In genomic region chr9:41935979-41936378, GRCm38 (mm10) we compare ENCODE assay signal across 10 mouse cellular contexts.
DNase-seq lines count a peak whose midpoint lies in the region; ATAC-seq and TF ChIP-seq lines count a peak whose summit lies in the region.
"Had no signal": no experiment of that assay in that cellular context is flagged by ENCODE, and none has a peak within 500 bp of the region (broad histone marks: within the 10 kb centered on the region; RNA-seq: fewer than 3 reads in every experiment).

No protein-coding gene starts in this region.

- WGBS in forebrain, embryonic 10.5 days: 2% methylated on average over 10 of the region's 10 CpGs
- 0% methylated on average over 10 of the region's 10 CpGs for WGBS in limb, embryonic 11.5 days
- WGBS in olfactory bulb, adult 2 months: 6% methylated on average over 10 of the region's 10 CpGs

- no peak for DNase-seq in layer of hippocampus, adult 2 months (ENCODE audit: low spot score in 2 of 2)
- no peak for DNase-seq in layer of hippocampus, adult 9-11 months
- DNase-seq in forebrain, embryonic 10.5 days (ENCODE audit: extremely low spot score, low spot score): no peak
- DNase-seq in limb, embryonic 11.5 days (ENCODE audit: low spot score): no peak
- no peak for DNase-seq in adrenal gland, adult (ENCODE audit: inconsistent age in 2 of 2, low spot score in 1 of 2)
- no peak for DNase-seq in thymus, postnatal 25 days
- no peak for DNase-seq in cerebellum, adult 11 months
- DNase-seq: kidney, adult 11 months had no signal

- H3K4me3 ChIP-seq in layer of hippocampus, adult 2 months: peak overlapping the region; percentile 52
- H3K4me3 ChIP-seq in forebrain, embryonic 10.5 days: peak overlapping the region; percentile 46
- no peak overlapping the region for H3K4me3 ChIP-seq in limb, embryonic 11.5 days (ENCODE audit: low read depth, low read length)
- 0 out of 2 replicates have a peak overlapping the region, but pooled peaks have one; percentile 33 for H3K4me3 ChIP-seq in olfactory bulb, adult 2 months (ENCODE audit: insufficient read depth, low read depth, low read length)
- H3K4me3 ChIP-seq: myocyte had no signal

- peak overlapping the region; percentile 84 for H3K9ac ChIP-seq in limb, embryonic 11.5 days (ENCODE audit: low read length)

- H3K36me3 ChIP-seq in forebrain, embryonic 10.5 days (replicated peaks): no peaks in the 10 kb centered on the region
- no peaks in the 10 kb centered on the region for H3K36me3 ChIP-seq in limb, embryonic 11.5 days (ENCODE audit: control insufficient read depth, insufficient read depth, low read length)

- 0 out of 2 replicates have a peak, but pooled peaks cover 3% of the 10 kb centered on the region for H3K27me3 ChIP-seq in forebrain, embryonic 10.5 days (ENCODE audit: poor library complexity, severe bottlenecking)
- H3K27me3 ChIP-seq in limb, embryonic 11.5 days (ENCODE audit: control insufficient read depth, insufficient read depth, low read length): no peaks in the 10 kb centered on the region

- H3K4me1 ChIP-seq in forebrain, embryonic 10.5 days: peaks cover 64% of the 10 kb centered on the region
- H3K4me1 ChIP-seq in limb, embryonic 11.5 days (ENCODE audit: control insufficient read depth, insufficient read depth, low read length): peaks cover 45% of the 10 kb centered on the region
- H3K4me1 ChIP-seq in olfactory bulb, adult 2 months (ENCODE audit: control insufficient read depth, insufficient read depth, low read length): peaks cover 11% of the 10 kb centered on the region

- no peak for TF ChIP-seq CTCF in layer of hippocampus, adult 2 months (conservative IDR thresholded peaks at IDR 0.05)
- TF ChIP-seq CTCF in olfactory bulb, adult 2 months (IDR thresholded peaks at IDR 0.05; ENCODE audit: insufficient read depth, low read depth, low read length): no peak

- peak overlapping the region; percentile 51; the same call in 1 of the 2 replicates for H3K27ac ChIP-seq in layer of hippocampus, adult 2 months
- peak overlapping the region; percentile 95 for H3K27ac ChIP-seq in forebrain, embryonic 10.5 days
- H3K27ac ChIP-seq in limb, embryonic 11.5 days (replicated peaks; ENCODE audit: low read depth, low read length): peak overlapping the region; percentile 100
- H3K27ac ChIP-seq in olfactory bulb, adult 2 months (ENCODE audit: insufficient read depth, low read depth, low read length): no peak overlapping the region

- peak; percentile 61; the same call in 1 of the 2 replicates for ATAC-seq in limb, embryonic 11.5 days (ENCODE audit: insufficient number of reproducible peaks, low FRiP score, low TSS enrichment, low read depth)

- H3K4me2 ChIP-seq in limb, embryonic 11.5 days (ENCODE audit: low read depth, severe bottlenecking): peak overlapping the region; percentile 58; the same call in 1 of the 2 replicates

- no peaks in the 10 kb centered on the region for H3K9me3 ChIP-seq in forebrain, embryonic 10.5 days
- no peaks in the 10 kb centered on the region for H3K9me3 ChIP-seq in limb, embryonic 11.5 days (ENCODE audit: control insufficient read depth, low read length)

- no peak for TF ChIP-seq POLR2A in olfactory bulb, adult 2 months (IDR thresholded peaks at IDR 0.05; ENCODE audit: insufficient read depth, low read depth, low read length)
